Mouse (Mus musculus): ENCODE measurements around the gene Ints4. TPM values are rescaled to one million over a fixed set of nuclear protein-coding genes. Genes with fewer than 3 reads are reported as not detected.

Gene Ints4
- polyA plus RNA-seq (2014; fragmentation: Illumina TruSeq; extraction: RNeasy Lipid Tissue Mini Kit (QIAGEN cat#74804)), result 108 TPM

GRCm38 (mm10) chr7:97480821-97481339 is at the start of gene Ints4:
Gene Ints4, plus strand, starts transcription at chr7:97480956.

GRCm38 (mm10) chr7:97451023-97451422 is 29.7 kb upstream of the Ints4 start, which contains the start of gene Kctd14:
Gene Kctd14, plus strand, starts transcription at chr7:97451323.

GRCm38 (mm10) chr7:97579067-97579975 is 98.6 kb downstream of the Ints4 start, which contains the start of the genes Aamdc and Rsf1:
Gene Aamdc, minus strand, starts transcription at chr7:97579497.
Gene Rsf1, plus strand, starts transcription at chr7:97579889.

Other genes starting within 250 kb of the Ints4 start
- 0.29 TPM for gene Usp35, start 148.9 kb upstream of the Ints4 start, polyA plus RNA-seq (2014; fragmentation: Illumina TruSeq; extraction: RNeasy Lipid Tissue Mini Kit (QIAGEN cat#74804))
- gene Kctd21, start 148.6 kb upstream of the Ints4 start, polyA plus RNA-seq (2014; fragmentation: Illumina TruSeq; extraction: RNeasy Lipid Tissue Mini Kit (QIAGEN cat#74804)), result 4.5 TPM
- gene Alg8, start 109.3 kb upstream of the Ints4 start, polyA plus RNA-seq (2014; fragmentation: Illumina TruSeq; extraction: RNeasy Lipid Tissue Mini Kit (QIAGEN cat#74804)), result 32.1 TPM
- gene Ndufc2, start 81.0 kb upstream of the Ints4 start, polyA plus RNA-seq (2014; fragmentation: Illumina TruSeq; extraction: RNeasy Lipid Tissue Mini Kit (QIAGEN cat#74804)), result 217 TPM
- gene Thrsp, start 63.2 kb upstream of the Ints4 start, polyA plus RNA-seq (2014; fragmentation: Illumina TruSeq; extraction: RNeasy Lipid Tissue Mini Kit (QIAGEN cat#74804)), result 3.0 TPM
- gene Kctd14, start 29.6 kb upstream of the Ints4 start, polyA plus RNA-seq (2014; fragmentation: Illumina TruSeq; extraction: RNeasy Lipid Tissue Mini Kit (QIAGEN cat#74804)), result 358 TPM
- gene Aamdc, start 98.5 kb downstream of the Ints4 start, polyA plus RNA-seq (2014; fragmentation: Illumina TruSeq; extraction: RNeasy Lipid Tissue Mini Kit (QIAGEN cat#74804)), result 13.8 TPM
- 54.3 TPM for gene Rsf1, start 98.9 kb downstream of the Ints4 start, polyA plus RNA-seq (2014; fragmentation: Illumina TruSeq; extraction: RNeasy Lipid Tissue Mini Kit (QIAGEN cat#74804))
- gene Clns1a, start 215.7 kb downstream of the Ints4 start, polyA plus RNA-seq (2014; fragmentation: Illumina TruSeq; extraction: RNeasy Lipid Tissue Mini Kit (QIAGEN cat#74804)), result 92.4 TPM

Data from ovary, adult 10 weeks (tissue).